Mouse (Mus musculus): ENCODE data around the gene Smim11. TPM values are rescaled to one million over a fixed set of nuclear protein-coding genes. Genes with fewer than 3 reads are reported as not detected.

Gene Smim11
- total RNA-seq, 2 experiments from 2014 or later = 7.5 to 28.7 TPM

GRCm38 (mm10) chr16:92357566-92357965, 56.5 kb downstream of the Smim11 start:
- no peak for ATAC-seq (replicated peaks; ENCODE audit: low FRiP score, poor library complexity, severe bottlenecking)

- ATAC-seq (replicated peaks; ENCODE audit: low FRiP score, poor library complexity, severe bottlenecking) = no peak; the same call in 1 of the 2 replicates
Observed at GRCm38 (mm10) chr16:92358734-92359133, 57.6 kb downstream of the Smim11 start.

- no peak for ATAC-seq (replicated peaks; ENCODE audit: low FRiP score, poor library complexity, severe bottlenecking)
Observed at GRCm38 (mm10) chr16:92359229-92359628, 58.1 kb downstream of the Smim11 start, which contains the start of gene Kcne1. Kcne1 (minus strand) TSS chr16:92359468.

- ATAC-seq (replicated peaks; ENCODE audit: low FRiP score, poor library complexity, severe bottlenecking) = no peak
Observed at GRCm38 (mm10) chr16:92360711-92361110, 59.6 kb downstream of the Smim11 start.

Other genes starting within 250 kb of the Smim11 start
- gene Mrps6, start 243.0 kb upstream of the Smim11 start, total RNA-seq (2015; ENCODE audit: low replicate concordance) = 10.1 TPM in 2 replicates
- gene Mrps6, start 243.0 kb upstream of the Smim11 start, total RNA-seq (2017; ENCODE audit: low replicate concordance) = 1.8 TPM in 1 of 2 replicates, not detected in the other
- gene Gm49711, start 243.0 kb upstream of the Smim11 start, total RNA-seq (2015; ENCODE audit: low replicate concordance) = not detected in 2 replicates
- gene Gm49711, start 243.0 kb upstream of the Smim11 start, total RNA-seq (2017; ENCODE audit: low replicate concordance) = not detected in 2 replicates
- 0.42 TPM in 1 of 2 replicates, not detected in the other for gene Slc5a3, start 243.0 kb upstream of the Smim11 start, total RNA-seq (2015; ENCODE audit: low replicate concordance)
- gene Slc5a3, start 243.0 kb upstream of the Smim11 start, total RNA-seq (2017; ENCODE audit: low replicate concordance) = 0.08 and 0.13 TPM in 2 replicates
- gene Kcne2, start 8.9 kb upstream of the Smim11 start, total RNA-seq (2015; ENCODE audit: low replicate concordance) = not detected in 2 replicates
- not detected in 2 replicates for gene Kcne2, start 8.9 kb upstream of the Smim11 start, total RNA-seq (2017; ENCODE audit: low replicate concordance)
- gene Fam243, start 20.2 kb downstream of the Smim11 start, total RNA-seq (2015; ENCODE audit: low replicate concordance) = not detected in 2 replicates
- gene Fam243, start 20.2 kb downstream of the Smim11 start, total RNA-seq (2017; ENCODE audit: low replicate concordance) = not detected in 2 replicates
- gene Kcne1, start 58.2 kb downstream of the Smim11 start, total RNA-seq (2015; ENCODE audit: low replicate concordance) = not detected in 2 replicates
- not detected in 2 replicates for gene Kcne1, start 58.2 kb downstream of the Smim11 start, total RNA-seq (2017; ENCODE audit: low replicate concordance)
- 3.4 and 3.6 TPM in 2 replicates for gene Rcan1, start 169.6 kb downstream of the Smim11 start, total RNA-seq (2015; ENCODE audit: low replicate concordance)
- 1.0 and 3.9 TPM in 2 replicates for gene Rcan1, start 169.6 kb downstream of the Smim11 start, total RNA-seq (2017; ENCODE audit: low replicate concordance)
- not detected in 2 replicates for gene Clic6, start 184.4 kb downstream of the Smim11 start, total RNA-seq (2015; ENCODE audit: low replicate concordance)
- gene Clic6, start 184.4 kb downstream of the Smim11 start, total RNA-seq (2017; ENCODE audit: low replicate concordance) = not detected in 2 replicates

All from erythroid progenitor cell, adult 5-6 weeks (primary cell).